ENCODE assay signal across 8 mouse cellular contexts in genomic region chr2:154436458-154437190, GRCm38 (mm10). TPM values are rescaled to one million over a fixed set of nuclear protein-coding genes. Genes with fewer than 3 reads are reported as not detected.
DNase-seq lines count a peak whose midpoint lies in the region; ATAC-seq and TF ChIP-seq lines count a peak whose summit lies in the region.

Gene Cbfa2t2, plus strand, starts transcription at chr2:154436481.

- no peaks in the 10 kb centered on the region for H3K36me3 ChIP-seq in hindbrain, embryonic 16.5 days (ENCODE audit: control insufficient read depth, insufficient read depth, low read length)
- no peaks in the 10 kb centered on the region for H3K36me3 ChIP-seq in midbrain, embryonic 11.5 days (ENCODE audit: control insufficient read depth, insufficient read depth, low read length)
- H3K36me3 ChIP-seq in stomach, postnatal 0 days (ENCODE audit: control insufficient read depth, insufficient read depth, low read length), result no peaks in the 10 kb centered on the region

- peak within 1 kb of the TSS; percentile 96 for H3K4me3 ChIP-seq in hindbrain, embryonic 16.5 days (ENCODE audit: low read length)
- peak within 1 kb of the TSS; percentile 96 for H3K4me3 ChIP-seq in midbrain, embryonic 11.5 days (ENCODE audit: low read depth, low read length)
- H3K4me3 ChIP-seq in stomach, postnatal 0 days (ENCODE audit: low read depth, low read length), result peak within 1 kb of the TSS; percentile 84

- intact Hi-C loops in left cerebral cortex, postnatal 4 days (cut with DNase I), result no loop called here

- peak; percentile 70 for ATAC-seq in hindbrain, embryonic 16.5 days
- peak; percentile 90 for ATAC-seq in midbrain, embryonic 11.5 days (ENCODE audit: low FRiP score)
- ATAC-seq in stomach, postnatal 0 days (ENCODE audit: low FRiP score, low TSS enrichment), result peak; percentile 64

- peak within 1 kb of the TSS; percentile 92 for H3K27ac ChIP-seq in hindbrain, embryonic 16.5 days (ENCODE audit: low read depth, low read length)
- H3K27ac ChIP-seq in midbrain, embryonic 11.5 days (ENCODE audit: low read depth, low read length), result peak within 1 kb of the TSS; percentile 93
- peak within 1 kb of the TSS; percentile 94 for H3K27ac ChIP-seq in stomach, postnatal 0 days (replicated peaks)

- TF ChIP-seq EP300 in stomach, postnatal 0 days (optimal IDR thresholded peaks at IDR 0.05), result no peak

- DNase-seq in layer of hippocampus, adult 18-20 months (ENCODE audit: low spot score in 2 of 2), result no peak
- no peak for DNase-seq in layer of hippocampus, adult 9-11 months
- DNase-seq in c-Kit-negative CD71-positive TER-119-positive erythroid progenitor cells, embryonic 14.5 days (ENCODE audit: low read depth, low spot score), result peak; percentile 42
- DNase-seq in gastrocnemius, adult 18-20 months (ENCODE audit: low spot score), result peak; percentile 41
- no peak for DNase-seq in left cerebral cortex, postnatal 4 days
- peak; percentile 98 for DNase-seq in midbrain, embryonic 11.5 days (ENCODE audit: low spot score, missing footprints)
- peak; percentile 71 for DNase-seq in stomach, postnatal 0 days (ENCODE audit: low spot score)

- under 1% methylated on average over 45 of the region's 70 CpGs for WGBS in hindbrain, embryonic 16.5 days
- WGBS in midbrain, embryonic 11.5 days, result 0% methylated on average over 62 of the region's 70 CpGs
- WGBS in stomach, postnatal 0 days, result under 1% methylated on average over 40 of the region's 70 CpGs

- H3K9ac ChIP-seq in hindbrain, embryonic 16.5 days (ENCODE audit: low read depth, low read length), result peak within 1 kb of the TSS; percentile 98
- peak within 1 kb of the TSS; percentile 98 for H3K9ac ChIP-seq in midbrain, embryonic 11.5 days (ENCODE audit: low read length)
- peak within 1 kb of the TSS; percentile 96 for H3K9ac ChIP-seq in stomach, postnatal 0 days (ENCODE audit: low read length)

- H3K4me2 ChIP-seq in hindbrain, embryonic 16.5 days (ENCODE audit: low read length), result peak within 1 kb of the TSS; percentile 57
- H3K4me2 ChIP-seq in midbrain, embryonic 11.5 days, result peak within 1 kb of the TSS; percentile 54
- H3K4me2 ChIP-seq in stomach, postnatal 0 days (replicated peaks; ENCODE audit: low read depth), result peak within 1 kb of the TSS; percentile 66

- no peaks in the 10 kb centered on the region for H3K9me3 ChIP-seq in hindbrain, embryonic 16.5 days (ENCODE audit: control insufficient read depth, low read length)
- H3K9me3 ChIP-seq in midbrain, embryonic 11.5 days (ENCODE audit: control insufficient read depth, low read length), result no peaks in the 10 kb centered on the region
- H3K9me3 ChIP-seq in stomach, postnatal 0 days (ENCODE audit: control insufficient read depth, low read length), result no peaks in the 10 kb centered on the region

- peaks cover 12% of the 10 kb centered on the region for H3K4me1 ChIP-seq in hindbrain, embryonic 16.5 days (ENCODE audit: control insufficient read depth, insufficient read depth, low read depth, low read length)
- H3K4me1 ChIP-seq in midbrain, embryonic 11.5 days (ENCODE audit: control insufficient read depth, insufficient read depth, low read length), result peaks cover 6% of the 10 kb centered on the region
- no peaks in the 10 kb centered on the region; the same call in 1 of the 2 replicates for H3K4me1 ChIP-seq in stomach, postnatal 0 days (replicated peaks; ENCODE audit: control insufficient read depth, insufficient read depth)

- no peak for TF ChIP-seq CTCF in stomach, postnatal 0 days (IDR thresholded peaks at IDR 0.05; ENCODE audit: low read depth)

- no peaks in the 10 kb centered on the region for H3K27me3 ChIP-seq in hindbrain, embryonic 16.5 days (replicated peaks; ENCODE audit: control insufficient read depth, insufficient read depth, low read length)
- H3K27me3 ChIP-seq in midbrain, embryonic 11.5 days (ENCODE audit: control insufficient read depth, insufficient read depth, low read length), result no peaks in the 10 kb centered on the region
- no peaks in the 10 kb centered on the region for H3K27me3 ChIP-seq in stomach, postnatal 0 days (ENCODE audit: control insufficient read depth, insufficient read depth, low read length)

RNA-seq across cellular contexts. Expression of gene Cbfa2t2, which starts in this region (rescaled TPM):
- total RNA-seq in layer of hippocampus, adult 18-20 months (2021), result 10 to 100 TPM; 47.9 to 48.9 TPM
- total RNA-seq in gastrocnemius, adult 18-20 months (2021), result 10 to 100 TPM; 14.8 to 19.4 TPM
- 39.8 and 50.9 TPM in 2 replicates for polyA plus RNA-seq in hindbrain, embryonic 16.5 days (2015; fragmentation: Nextera tagmentation; extraction: Ambion mirVana)
- total RNA-seq in left cerebral cortex, postnatal 4 days (2021), result 10 to 100 TPM; 48.3 to 55.2 TPM
- polyA plus RNA-seq in midbrain, embryonic 11.5 days (2014; fragmentation: Nextera tagmentation; extraction: Ambion mirVana), result 75.2 and 76.1 TPM in 2 replicates
- polyA plus RNA-seq in stomach, postnatal 0 days (2015; fragmentation: Nextera tagmentation; extraction: Ambion mirVana), result 10.3 and 10.4 TPM in 2 replicates

Comparison
In these comparisons a context has a peak if more than half of its experiments do, and no peak if none do; other contexts are left out.
1. DNase-seq: peak in c-Kit-negative CD71-positive TER-119-positive erythroid progenitor cells, embryonic 14.5 days (single experiment), gastrocnemius, adult 18-20 months (single experiment), midbrain, embryonic 11.5 days (single experiment) and stomach, postnatal 0 days (single experiment); none in layer of hippocampus, adult 18-20 months (0 of 2), layer of hippocampus, adult 9-11 months (single experiment) and left cerebral cortex, postnatal 4 days (single experiment).
2. Peak in every context shown above with its lines, with median percentiles within 50 percentile points of each other: ATAC-seq, H3K27ac ChIP-seq, H3K4me2 ChIP-seq, H3K4me3 ChIP-seq and H3K9ac ChIP-seq.